Comparison of ENCODE assay signal across 9 mouse cellular contexts in genomic region chr13:42403231-42404020, GRCm38 (mm10).
DNase-seq lines count a peak whose midpoint lies in the region; ATAC-seq and TF ChIP-seq lines count a peak whose summit lies in the region.
"Had no signal": no experiment of that assay in that cellular context is flagged by ENCODE, and none has a peak within 500 bp of the region (broad histone marks: within the 10 kb centered on the region; RNA-seq: fewer than 3 reads in every experiment).

No protein-coding gene starts in this region.

- H3K27me3 ChIP-seq in liver, adult 2 months (ENCODE audit: control insufficient read depth, insufficient read depth, low read length): no peaks in the 10 kb centered on the region
- H3K27me3 ChIP-seq in liver, postnatal 0 days (ENCODE audit: insufficient read depth, low read length): 0 out of 2 replicates have a peak, but pooled peaks cover 2% of the 10 kb centered on the region
- no peaks in the 10 kb centered on the region for H3K27me3 ChIP-seq in hindbrain, embryonic 14.5 days (ENCODE audit: control insufficient read depth, insufficient read depth, low read length)
- H3K27me3 ChIP-seq: embryonic facial prominence, embryonic 13.5 days had no signal

- TF ChIP-seq CTCF in liver, adult 2 months (IDR thresholded peaks at IDR 0.05; ENCODE audit: low read depth, low read length): no peak
- TF ChIP-seq CTCF in liver, postnatal 0 days (IDR thresholded peaks at IDR 0.05; ENCODE audit: low read depth): no peak

- no peak for ATAC-seq in liver, postnatal 0 days
- ATAC-seq in hindbrain, embryonic 14.5 days (ENCODE audit: low FRiP score): no peak

- peak; percentile 4 for DNase-seq in liver, adult 2 months (ENCODE audit: extremely low read depth, low read depth, low spot score)
- no peak for DNase-seq in liver, postnatal 0 days
- DNase-seq in cerebellum, adult 18-20 months: peak; percentile 27 to 46
- DNase-seq in heart, adult 9 months (ENCODE audit: low spot score in 2 of 2): peak; percentile 58
- DNase-seq in lung, postnatal 10 days: peak; percentile 52
- DNase-seq in spleen, postnatal 14 days (ENCODE audit: low spot score in 2 of 2): no peak
- DNase-seq in kidney, adult 11 months: no peak
- DNase-seq in hindbrain, embryonic 14.5 days (ENCODE audit: low spot score): no peak

- no peaks in the 10 kb centered on the region for H3K36me3 ChIP-seq in liver, adult 2 months (ENCODE audit: control insufficient read depth, insufficient read depth, low read length)
- no peaks in the 10 kb centered on the region for H3K36me3 ChIP-seq in liver, postnatal 0 days (replicated peaks; ENCODE audit: insufficient read depth, low read length)
- H3K36me3 ChIP-seq in hindbrain, embryonic 14.5 days (replicated peaks; ENCODE audit: control insufficient read depth, insufficient read depth): no peaks in the 10 kb centered on the region
- H3K36me3 ChIP-seq: embryonic facial prominence, embryonic 13.5 days had no signal

- no peak overlapping the region for H3K27ac ChIP-seq in liver, adult 2 months (replicated peaks; ENCODE audit: insufficient read depth, low read depth, low read length)
- H3K27ac ChIP-seq in liver, postnatal 0 days (ENCODE audit: low read depth): no peak overlapping the region
- H3K27ac ChIP-seq in hindbrain, embryonic 14.5 days: no peak overlapping the region
- H3K27ac ChIP-seq: embryonic facial prominence, embryonic 13.5 days had no signal

- 72% methylated on average over 3 of the region's 3 CpGs for WGBS in liver, adult 2 months
- WGBS in liver, postnatal 0 days (ENCODE audit: insufficient replicate concordance): 73% methylated on average over 3 of the region's 3 CpGs
- WGBS in hindbrain, embryonic 14.5 days: 89% methylated on average over 3 of the region's 3 CpGs

- TF ChIP-seq POLR2A in liver, adult 2 months (IDR thresholded peaks at IDR 0.05; ENCODE audit: extremely low read depth, insufficient read depth, low read length): no peak

- no peak overlapping the region for H3K4me2 ChIP-seq in liver, postnatal 0 days (ENCODE audit: low read depth, low read length)
- no peak overlapping the region for H3K4me2 ChIP-seq in hindbrain, embryonic 14.5 days (replicated peaks)
- H3K4me2 ChIP-seq: embryonic facial prominence, embryonic 13.5 days had no signal

- no peaks in the 10 kb centered on the region for H3K4me1 ChIP-seq in liver, adult 2 months (ENCODE audit: control insufficient read depth, insufficient read depth, low read length)
- no peaks in the 10 kb centered on the region for H3K4me1 ChIP-seq in liver, postnatal 0 days (ENCODE audit: insufficient read depth)
- peaks cover 5% of the 10 kb centered on the region; the same call in 1 of the 2 replicates for H3K4me1 ChIP-seq in hindbrain, embryonic 14.5 days (replicated peaks; ENCODE audit: control insufficient read depth, insufficient read depth, low read length)
- H3K4me1 ChIP-seq: embryonic facial prominence, embryonic 13.5 days had no signal

- no peak overlapping the region for H3K9ac ChIP-seq in liver, adult 2 months (ENCODE audit: low read depth, low read length)
- H3K9ac ChIP-seq in liver, postnatal 0 days (replicated peaks): no peak overlapping the region
- H3K9ac ChIP-seq in hindbrain, embryonic 14.5 days: no peak overlapping the region
- H3K9ac ChIP-seq: embryonic facial prominence, embryonic 13.5 days had no signal

- no peak overlapping the region for H3K4me3 ChIP-seq in liver, adult 2 months (ENCODE audit: insufficient read depth, low read depth, low read length)
- H3K4me3 ChIP-seq in liver, postnatal 0 days (ENCODE audit: low read depth, low read length): no peak overlapping the region
- H3K4me3 ChIP-seq in hindbrain, embryonic 14.5 days (replicated peaks; ENCODE audit: low read length): no peak overlapping the region
- H3K4me3 ChIP-seq: embryonic facial prominence, embryonic 13.5 days had no signal

- no peaks in the 10 kb centered on the region for H3K79me2 ChIP-seq in liver, adult 2 months (ENCODE audit: control insufficient read depth, insufficient read depth, low read length)

- H3K9me3 ChIP-seq in liver, postnatal 0 days (ENCODE audit: low read length): no peaks in the 10 kb centered on the region
- H3K9me3 ChIP-seq in hindbrain, embryonic 14.5 days (ENCODE audit: control insufficient read depth, low read length): no peaks in the 10 kb centered on the region

- TF ChIP-seq EP300 in liver, postnatal 0 days (IDR thresholded peaks at IDR 0.05; ENCODE audit: low read depth): no peak

Comparison
In these comparisons a context has a peak if more than half of its experiments do, and no peak if none do; other contexts are left out.
1. DNase-seq: peak in liver, adult 2 months (single experiment), cerebellum, adult 18-20 months (2 of 2), heart, adult 9 months (2 of 2) and lung, postnatal 10 days (single experiment); none in liver, postnatal 0 days (single experiment), spleen, postnatal 14 days (0 of 2), kidney, adult 11 months (single experiment) and hindbrain, embryonic 14.5 days (single experiment).